Mouse (Mus musculus) spleen, postnatal 36 days (tissue): Measurements from ENCODE around the gene Topbp1.

Experiments
- DNase-seq, 2 experiments: peaks; one replicate each; pipeline ENCODE4 v3.0.0; 2022; ENCODE audit warnings: low spot score in 2 of 2, mixed read lengths in 1 of 2

The Topbp1 gene

DNA sequence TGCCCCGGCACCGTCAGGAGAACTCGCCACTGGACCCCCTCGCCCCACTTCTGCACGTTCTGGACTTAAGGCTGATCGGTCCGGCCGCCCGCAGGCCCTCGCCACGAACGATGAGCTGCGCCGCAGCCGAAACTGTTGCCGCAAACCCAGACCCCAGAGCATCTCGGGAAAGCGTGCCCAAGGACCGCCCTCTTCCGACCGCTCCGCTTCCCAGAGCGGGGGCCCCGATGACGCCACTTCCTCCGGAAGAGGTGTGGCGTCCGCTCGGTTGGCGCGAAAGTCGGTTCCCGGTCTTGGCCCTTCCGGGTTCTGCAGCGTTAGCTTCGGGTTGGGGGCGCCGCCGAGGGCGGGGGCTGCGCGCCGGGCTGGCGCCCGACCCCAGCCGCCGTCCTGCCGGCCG lies at the start of gene Topbp1, which contains the start of gene 1300017J02Rik:
TSS of gene Topbp1 (plus strand) at position 289 of the 400 bp plus-strand sequence.
TSS of gene 1300017J02Rik (minus strand) at position 156 of the 400 bp plus-strand sequence.
- peak; percentile 93 to 94 for DNase-seq

DNA sequence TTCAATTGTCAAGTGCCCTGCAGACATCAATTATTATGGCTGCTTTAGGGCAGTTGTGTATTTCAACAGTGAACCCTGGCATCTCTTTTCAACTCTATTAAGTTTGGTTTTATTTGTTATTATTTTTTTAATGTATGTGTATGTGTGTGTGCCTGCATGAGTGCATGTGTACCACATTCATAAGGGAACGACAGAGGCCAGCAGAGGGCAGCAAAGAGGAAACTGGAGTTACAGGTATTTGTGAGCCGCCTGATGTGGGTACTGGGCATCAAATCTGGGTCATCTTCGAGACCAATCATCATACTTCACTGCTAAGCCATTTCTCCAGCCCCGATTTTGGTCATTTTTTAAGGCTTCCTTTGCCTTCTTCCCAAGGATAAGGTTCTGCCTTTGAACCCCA lies 39.2 kb upstream of the Topbp1 start:
- DNase-seq: no peak

GRCm38 (mm10) chr9:103271104-103271503 lies 33.9 kb upstream of the Topbp1 start:
- DNase-seq: no peak

DNA sequence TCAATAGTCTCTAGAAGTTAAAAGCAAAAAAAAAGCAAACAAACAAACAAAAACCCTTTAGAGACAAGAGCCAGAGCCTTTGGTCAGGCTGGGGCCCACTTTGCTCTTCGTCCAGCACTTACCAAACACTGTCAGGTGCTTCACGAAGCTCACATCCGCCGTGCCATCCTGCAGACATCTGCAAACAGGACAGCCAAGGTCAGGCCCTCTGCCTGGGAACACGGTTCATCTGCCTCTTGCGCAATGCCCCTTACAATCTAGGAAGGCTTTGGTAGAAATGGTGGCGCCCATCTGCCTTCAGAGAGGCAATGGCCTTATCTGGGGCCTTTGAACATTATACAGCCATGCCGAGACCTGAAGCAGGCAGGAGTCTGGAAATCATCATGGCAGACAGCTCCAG lies 30.2 kb upstream of the Topbp1 start:
- DNase-seq: no peak

GRCm38 (mm10) chr9:103275676-103276075 lies 29.3 kb upstream of the Topbp1 start:
- DNase-seq: no peak

GRCm38 (mm10) chr9:103276876-103277275 lies 28.1 kb upstream of the Topbp1 start:
- DNase-seq: no peak

DNA sequence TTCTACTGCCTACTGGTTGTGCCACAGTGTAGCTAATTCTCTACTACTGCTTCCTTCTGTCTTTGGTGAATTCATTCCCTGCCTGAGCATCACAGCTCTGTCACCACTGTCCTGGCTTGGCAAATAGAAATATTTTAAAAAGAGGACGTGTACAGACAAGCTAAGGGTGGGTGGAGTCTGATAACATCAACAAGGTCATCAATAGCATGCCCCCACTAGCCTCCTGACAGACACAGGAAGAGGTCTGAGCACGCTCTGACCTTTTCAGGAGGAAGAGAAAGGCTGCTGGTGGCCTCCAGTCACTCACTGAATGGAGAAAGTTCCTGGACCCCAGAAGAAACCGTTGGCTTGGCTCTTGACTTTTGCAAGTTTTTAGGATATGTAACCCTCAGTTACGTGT lies 18.6 kb upstream of the Topbp1 start:
- DNase-seq: no peak

- DNase-seq: no peak
Measured at GRCm38 (mm10) chr9:103286901-103287422, 18.1 kb upstream of the Topbp1 start.

DNA sequence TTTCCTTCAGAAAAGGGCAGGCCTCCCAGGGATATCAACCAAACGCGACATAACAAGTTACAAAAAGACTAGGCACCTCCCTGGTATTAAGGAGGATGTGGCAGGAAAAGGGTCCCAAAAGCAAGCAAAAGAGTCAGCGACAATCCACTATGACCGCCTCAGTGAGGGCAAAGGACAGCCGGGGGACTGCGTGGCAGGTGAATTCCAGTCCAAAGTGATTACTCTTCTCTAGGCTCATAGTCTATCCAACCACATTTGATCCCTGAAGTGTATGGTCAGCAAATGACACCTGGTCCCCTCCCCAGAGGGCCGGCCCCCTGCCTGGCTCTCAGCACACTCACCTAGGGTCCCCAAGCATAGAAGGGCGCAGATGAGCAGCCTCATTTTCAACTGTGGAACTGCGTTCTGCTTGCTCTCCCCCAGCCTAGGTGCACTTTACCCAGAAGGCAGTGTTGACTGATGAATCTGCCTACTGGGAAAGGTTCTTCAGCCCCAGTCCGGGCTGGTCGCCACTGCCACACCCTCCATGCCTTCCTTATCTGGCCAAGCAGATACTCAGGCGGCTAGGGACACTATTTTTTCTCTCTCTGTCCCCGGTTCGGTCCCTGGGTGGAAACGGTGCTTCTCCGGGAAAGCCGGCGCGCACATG lies 17.1 kb upstream of the Topbp1 start:
- DNase-seq: peak; percentile 59 to 77

GRCm38 (mm10) chr9:103288489-103289180 lies 16.4 kb upstream of the Topbp1 start:
- no peak for DNase-seq

GRCm38 (mm10) chr9:103294507-103294906 lies 10.5 kb upstream of the Topbp1 start:
- no peak for DNase-seq

DNA sequence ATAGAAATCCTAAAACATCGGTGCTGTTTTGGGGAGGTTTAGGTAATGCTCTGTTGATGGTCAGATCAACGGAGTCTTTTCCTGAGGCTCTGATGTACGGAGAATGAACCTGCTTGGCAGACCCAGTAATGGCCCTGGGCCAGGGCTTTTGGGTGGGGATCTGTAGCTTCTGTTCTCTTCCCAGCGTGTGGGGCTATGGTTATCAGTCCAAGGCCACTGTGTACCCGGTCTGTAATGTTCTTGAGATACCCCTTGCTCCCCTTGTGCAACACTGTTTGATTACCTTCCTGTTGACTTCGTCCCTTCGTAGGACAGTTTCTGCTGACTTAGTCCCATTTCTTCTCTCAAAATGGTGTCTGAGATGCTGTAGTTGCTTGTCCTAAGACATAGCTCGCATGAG lies 3.9 kb upstream of the Topbp1 start:
- peak in 1 of 2 experiments; percentile 20 for DNase-seq

GRCm38 (mm10) chr9:103302239-103302638 lies 2.8 kb upstream of the Topbp1 start:
- no peak for DNase-seq

DNA sequence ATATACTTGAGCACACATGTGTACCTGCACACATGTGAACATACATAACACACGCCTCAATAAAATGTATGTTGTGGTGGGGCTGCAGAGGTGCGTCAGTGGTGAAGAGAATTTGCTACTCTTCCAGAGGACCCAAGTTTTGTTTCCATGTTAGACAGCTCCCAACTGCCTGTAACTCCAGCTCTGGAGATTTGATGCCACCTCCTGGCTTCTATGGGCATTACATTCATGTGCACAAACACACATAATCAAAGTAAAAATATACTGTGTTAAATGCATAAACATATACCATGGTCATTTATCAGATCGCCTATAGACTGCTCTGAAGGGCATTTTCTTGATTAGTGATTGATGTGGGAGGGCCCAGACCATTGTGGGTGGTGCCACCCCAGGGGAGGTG lies 2.3 kb upstream of the Topbp1 start:
- DNase-seq: peak; percentile 36 to 50

DNA sequence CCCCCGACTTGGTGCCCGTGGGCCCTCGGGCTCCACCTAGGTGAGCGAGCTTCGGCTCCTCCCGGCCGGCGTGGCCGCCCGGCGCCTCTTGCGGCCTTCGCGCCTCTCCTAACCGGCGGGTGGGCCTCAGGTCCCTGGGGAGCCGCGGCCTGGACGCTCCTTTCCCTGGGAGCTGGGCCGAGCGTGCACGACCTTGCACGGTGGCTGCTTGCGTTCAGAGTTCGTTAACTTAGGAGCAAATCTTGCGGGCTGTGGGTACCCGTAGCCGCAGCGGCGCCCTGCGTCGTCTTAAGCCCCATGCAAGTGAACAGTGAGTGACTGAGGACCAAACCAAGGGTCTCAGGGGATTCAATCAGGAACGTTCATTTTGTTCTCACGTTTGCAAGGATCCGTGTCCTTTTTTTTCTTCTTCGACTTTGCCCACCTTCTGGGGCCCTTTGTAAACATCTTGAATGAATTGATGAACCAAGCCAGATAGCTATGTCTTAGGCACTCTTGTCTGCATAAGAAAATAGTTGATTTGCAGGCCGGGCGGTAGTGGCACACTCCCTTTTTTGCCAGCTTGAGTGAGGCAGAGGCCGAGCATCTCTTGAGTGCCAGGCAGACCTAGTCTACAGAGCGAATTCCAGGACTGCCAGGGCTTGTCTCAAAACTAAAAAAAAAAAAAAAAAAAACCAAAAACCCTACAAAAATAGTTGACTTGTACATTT lies 472 bp downstream of the Topbp1 start:
- no peak for DNase-seq

DNA sequence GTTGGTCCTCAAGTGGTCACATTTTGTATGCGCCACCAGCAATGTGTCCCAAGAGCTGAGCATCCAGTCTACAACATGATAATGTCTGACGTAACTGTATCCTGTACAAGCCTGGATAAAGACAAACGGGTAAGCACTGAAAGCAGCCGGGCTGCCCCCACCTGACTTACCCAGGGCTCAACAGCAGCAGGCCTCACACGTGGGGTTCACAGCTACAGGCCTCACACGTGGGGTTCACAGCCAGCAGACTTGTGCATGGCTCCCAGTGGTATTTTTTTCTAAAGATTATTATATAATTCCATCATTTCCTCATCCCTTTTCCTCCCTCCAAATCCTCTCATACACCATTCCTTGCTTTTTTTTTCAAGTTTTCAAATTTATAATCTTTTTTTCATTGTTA lies 4.8 kb downstream of the Topbp1 start:
- DNase-seq: no peak

DNA sequence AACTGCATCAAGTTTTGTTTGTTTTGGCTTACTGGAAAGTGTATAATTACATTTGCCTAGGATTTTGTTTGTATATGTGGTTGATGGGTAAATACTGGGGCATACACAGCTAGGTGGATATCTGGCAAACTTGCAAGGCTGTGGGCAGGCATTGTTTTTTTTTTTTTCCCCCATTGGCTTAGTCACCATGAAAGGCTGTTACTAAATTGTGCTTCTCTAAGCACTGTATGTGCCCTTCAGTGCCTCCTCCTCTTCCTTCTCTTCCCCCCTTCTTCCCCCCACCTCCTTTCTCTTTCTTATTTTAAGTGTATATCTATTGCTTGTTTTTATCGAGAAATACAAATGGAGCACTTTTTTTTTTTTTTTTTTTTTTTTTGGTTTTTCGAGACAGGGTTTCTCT lies 19.7 kb downstream of the Topbp1 start:
- no peak for DNase-seq

- peak; percentile 26 to 39 for DNase-seq
Measured at GRCm38 (mm10) chr9:103326449-103326848, 21.4 kb downstream of the Topbp1 start.

- DNase-seq: no peak
Measured at GRCm38 (mm10) chr9:103332663-103333062, 27.6 kb downstream of the Topbp1 start.

DNA sequence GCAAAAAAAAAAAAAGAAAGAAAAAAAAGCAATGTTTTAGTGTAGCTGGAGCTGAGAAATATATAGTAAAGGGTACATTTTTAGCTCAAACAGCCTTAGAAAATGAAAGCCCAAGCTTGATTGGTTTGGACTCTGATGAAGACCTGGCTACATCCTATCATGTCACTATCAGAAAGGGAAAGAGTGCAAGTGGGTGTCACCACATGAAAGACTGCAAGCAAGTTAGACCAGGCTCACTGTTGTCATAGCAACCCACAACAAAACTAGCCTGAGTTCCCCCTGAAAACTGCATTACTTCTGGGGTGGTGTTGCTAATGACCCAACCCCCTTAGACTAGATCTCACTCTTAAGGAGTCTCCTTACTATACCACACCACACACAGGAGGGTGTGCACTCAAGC lies 31.9 kb downstream of the Topbp1 start:
- DNase-seq: no peak

DNA sequence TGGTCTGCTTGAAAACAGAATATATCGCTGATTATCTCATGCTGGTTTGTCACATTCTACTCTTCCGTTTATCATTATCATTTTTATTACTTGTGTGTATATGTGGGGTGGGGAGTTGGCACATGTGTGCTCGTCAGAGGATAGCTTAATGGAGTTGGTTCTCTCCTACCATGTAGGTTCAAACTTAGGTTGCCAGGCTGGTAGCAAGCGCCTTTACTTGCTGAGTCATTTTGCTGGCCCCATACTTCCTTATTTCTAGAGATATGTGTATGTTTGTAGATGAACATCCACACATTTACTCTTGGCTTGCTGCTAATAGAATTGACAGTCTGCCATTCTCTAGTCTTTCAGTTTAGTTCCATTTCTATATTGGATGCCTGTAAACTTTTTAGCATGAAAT lies 42.0 kb downstream of the Topbp1 start:
- no peak for DNase-seq

DNA sequence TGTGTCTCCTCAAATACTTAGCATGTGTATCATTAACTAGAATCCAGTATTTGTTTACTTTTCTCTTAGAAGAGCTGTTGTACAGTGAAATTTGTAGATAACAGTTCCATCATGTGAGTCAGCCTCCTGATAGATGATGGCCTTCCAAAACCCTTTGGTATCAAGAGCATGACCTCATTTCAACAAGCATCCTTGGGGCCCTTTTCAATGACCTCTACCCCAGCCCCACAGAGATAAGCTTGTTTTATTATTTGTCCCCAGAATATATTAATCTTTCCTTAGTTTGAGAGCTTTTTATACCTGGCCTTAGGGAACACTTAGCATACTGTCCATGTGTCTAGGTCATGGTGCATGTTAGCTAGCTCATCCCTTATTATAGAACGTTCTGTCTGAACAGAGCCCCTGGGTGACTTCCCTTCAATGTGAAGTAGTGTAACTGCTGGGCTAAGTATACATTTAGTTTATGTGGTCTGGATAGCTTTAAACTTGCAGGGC lies 43.0 kb downstream of the Topbp1 start:
- no peak for DNase-seq
